Mouse (Mus musculus) megakaryocyte, embryonic 14.5 days (primary cell): ENCODE results near the gene Lcorl.

ENCODE experiments used
- FLI1 ChIP-seq: IDR thresholded peaks from 2 replicates; pipeline ENCODE4 v1.6.1; 2012; ENCODE audit warnings: low read length, inconsistent platforms, mixed read lengths
- GATA1 ChIP-seq: IDR thresholded peaks from 3 replicates; pipeline ENCODE4 v1.6.1; 2012; ENCODE audit warnings: mixed read lengths, low read length, inconsistent platforms, borderline replicate concordance

DNA sequence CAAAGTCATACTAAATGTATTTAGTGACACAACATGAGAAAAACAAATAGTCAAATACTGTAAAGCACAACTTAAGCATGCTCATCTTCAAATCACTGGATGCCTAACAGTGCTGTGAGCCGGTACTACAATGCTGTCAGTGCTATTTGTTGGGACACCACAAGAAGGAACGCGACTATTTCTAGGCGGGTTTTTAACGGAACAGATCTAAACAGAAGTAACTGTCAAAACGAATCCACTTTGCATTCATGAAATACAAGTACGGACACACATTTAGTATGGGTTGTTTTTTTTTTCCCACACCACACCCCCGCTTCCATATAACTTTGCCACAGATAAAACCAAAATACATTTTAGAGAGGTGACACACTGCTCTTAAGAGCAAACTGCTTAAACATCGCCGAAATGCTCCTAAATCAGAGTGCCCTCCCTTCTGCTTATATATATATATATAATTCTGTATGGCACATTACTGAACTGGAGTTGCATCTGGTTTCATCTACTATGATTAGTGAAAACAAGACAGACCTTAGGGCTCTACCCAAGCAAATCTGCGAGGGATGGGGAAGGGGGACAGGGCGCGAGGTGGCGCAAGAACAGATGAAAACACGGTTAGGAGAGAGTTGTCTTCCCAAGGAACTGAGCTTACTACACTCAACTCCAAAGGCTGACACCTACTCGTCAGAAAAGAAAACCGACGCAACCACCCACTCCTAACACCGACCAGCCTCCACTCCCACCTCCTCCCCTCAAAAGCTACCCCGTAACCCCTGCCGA is 1.7 kb downstream of the Lcorl start:
- no peak for TF ChIP-seq GATA1
- no peak for TF ChIP-seq FLI1
